Mouse (Mus musculus): Measurements from ENCODE around the gene Ptrh2. TPM values are rescaled to one million over a fixed set of nuclear protein-coding genes. Genes with fewer than 3 reads are reported as not detected.

The Ptrh2 gene
- total and polyA plus RNA-seq, 3 experiments, result 29.8 to 54.5 (median 34.7) TPM

DNA sequence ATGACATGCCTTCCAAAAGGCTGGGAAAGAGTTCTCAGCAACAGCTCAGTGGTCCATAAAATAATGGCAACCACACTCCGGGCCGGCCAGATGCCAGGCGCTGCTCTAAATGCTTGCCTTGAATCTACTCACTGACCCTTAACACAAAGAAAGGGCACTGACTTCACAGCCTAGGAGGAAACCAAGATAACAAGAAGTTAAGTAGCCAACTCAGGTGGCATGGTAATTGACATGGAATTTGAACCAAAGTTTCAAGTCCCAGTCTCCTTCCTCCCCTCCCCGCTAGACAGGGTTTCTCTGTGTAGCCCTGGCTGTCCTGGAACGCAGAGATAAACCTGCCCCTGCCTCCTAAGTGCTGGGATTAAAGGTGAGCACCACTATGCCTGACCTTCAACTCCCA is 4.8 kb upstream of the Ptrh2 start:
- peaks cover 3 to 32% of the 10 kb centered on the region in 2 experiments for H3K36me3 ChIP-seq (replicated peaks in 1 of 2; ENCODE audit: control insufficient read depth in 1 of 2, insufficient read depth in 1 of 2, low read length in 1 of 2)
- DNase-seq (ENCODE audit: extremely low read depth), result no peak
- peaks cover 38% of the 10 kb centered on the region for H3K79me2 ChIP-seq (replicated peaks; ENCODE audit: control insufficient read depth, extremely low read depth, insufficient read depth, poor library complexity, severe bottlenecking)
- dilution Hi-C loops (cut with MboI; ENCODE audit: extremely low pct_ligation_motif_present, extremely low pct_unique_long_range_greater_than_20kb, low sequenced_read_pairs), result no loop called here
- H3K9me3 ChIP-seq (replicated peaks; ENCODE audit: low read length), result no peaks in the 10 kb centered on the region
- H3K4me2 ChIP-seq (ENCODE audit: insufficient read depth, low read depth, poor library complexity, severe bottlenecking), result no peak overlapping the region
- no peak for TF ChIP-seq SIN3A (IDR thresholded peaks at IDR 0.05; ENCODE audit: low read length)
- TF ChIP-seq MXI1 (IDR thresholded peaks at IDR 0.05; ENCODE audit: low read depth, low read length), result no peak
- no peak for TF ChIP-seq ELF1 (IDR thresholded peaks at IDR 0.05; ENCODE audit: low read depth, low read length)
- no peak for TF ChIP-seq NELFE (IDR thresholded peaks at IDR 0.05; ENCODE audit: low read depth, low read length)
- TF ChIP-seq ZMIZ1 (IDR thresholded peaks at IDR 0.05; ENCODE audit: low read depth, low read length), result no peak
- no peak for TF ChIP-seq MYC (IDR thresholded peaks at IDR 0.05; ENCODE audit: low read depth, low read length)
- TF ChIP-seq MAX (IDR thresholded peaks at IDR 0.05; ENCODE audit: low read length), result no peak
- TF ChIP-seq ETS1 (conservative IDR thresholded peaks at IDR 0.05; ENCODE audit: low read depth, low read length), result no peak
- no peak for TF ChIP-seq RAD21 (IDR thresholded peaks at IDR 0.05; ENCODE audit: low read depth, low read length)
- TF ChIP-seq MAZ (IDR thresholded peaks at IDR 0.05; ENCODE audit: low read depth, low read length), result no peak
- TF ChIP-seq JUN (IDR thresholded peaks at IDR 0.05; ENCODE audit: insufficient read depth, low read depth, low read length), result no peak
- no peak for TF ChIP-seq SMC3 (IDR thresholded peaks at IDR 0.05; ENCODE audit: low read depth, low read length)
- TF ChIP-seq EP300 (IDR thresholded peaks at IDR 0.05; ENCODE audit: low read length), result no peak
- no peak for TF ChIP-seq IRF4 (IDR thresholded peaks at IDR 0.05; ENCODE audit: low read depth, low read length)
- TF ChIP-seq NRF1 (IDR thresholded peaks at IDR 0.05; ENCODE audit: low read depth, low read length), result no peak
- in situ Hi-C loops (cut with MboI; ENCODE audit: low pct_ligation_motif_present, low pct_unique_long_range_greater_than_20kb, low sequenced_read_pairs), result no loop called here
- no peak overlapping the region for H3K9ac ChIP-seq (ENCODE audit: insufficient read depth, low read depth)
- no peak overlapping the region for H3K27ac ChIP-seq (ENCODE audit: insufficient read depth, low read depth)
- H3K27me3 ChIP-seq (replicated peaks), result no peaks in the 10 kb centered on the region
- H3K4me3 ChIP-seq (replicated peaks in 1 of 3; ENCODE audit: low read depth in 2 of 3, low read length in 2 of 3, poor library complexity in 1 of 3), result no peak overlapping the region
- peaks cover 4 to 29% of the 10 kb centered on the region in 2 experiments; a peak in 3 of 4 replicates for H3K4me1 ChIP-seq (ENCODE audit: control insufficient read depth in 1 of 2, insufficient read depth in 2 of 2)

DNA sequence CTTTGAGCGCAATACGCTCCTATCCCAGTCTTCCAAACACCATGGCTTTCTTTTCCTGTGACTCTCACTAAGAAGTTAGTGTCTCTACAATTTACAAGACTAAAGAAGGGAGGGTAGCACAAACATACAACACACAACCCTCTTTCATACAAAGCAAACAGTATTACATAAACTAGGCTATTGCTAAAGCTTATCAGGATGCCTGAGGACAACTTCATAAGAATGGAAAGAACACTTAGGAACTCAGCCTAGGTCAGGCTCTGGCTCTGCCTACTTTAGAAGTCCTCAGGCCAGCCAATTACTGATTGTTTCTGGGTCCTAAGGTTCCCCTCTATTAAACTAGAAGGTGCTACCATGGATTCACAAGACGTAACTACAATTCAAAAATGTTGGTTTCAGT is 3.1 kb upstream of the Ptrh2 start:
- no peak for TF ChIP-seq SIN3A (IDR thresholded peaks at IDR 0.05; ENCODE audit: low read length)
- TF ChIP-seq RCOR1 (conservative IDR thresholded peaks at IDR 0.05; ENCODE audit: low read depth, low read length), result no peak
- TF ChIP-seq GABPA (IDR thresholded peaks at IDR 0.05; ENCODE audit: insufficient replicate concordance, low read depth, low read length), result no peak
- no peak for TF ChIP-seq IRF4 (IDR thresholded peaks at IDR 0.05; ENCODE audit: low read depth, low read length)
- TF ChIP-seq NELFE (IDR thresholded peaks at IDR 0.05; ENCODE audit: low read depth, low read length), result no peak
- no peak for TF ChIP-seq E2F4 (IDR thresholded peaks at IDR 0.05; ENCODE audit: insufficient replicate concordance, low read depth, low read length)
- TF ChIP-seq ETS1 (conservative IDR thresholded peaks at IDR 0.05; ENCODE audit: low read depth, low read length), result no peak
- TF ChIP-seq ZKSCAN1 (IDR thresholded peaks at IDR 0.05; ENCODE audit: borderline replicate concordance, low read depth, low read length), result no peak
- no peak for TF ChIP-seq ZC3H11A (IDR thresholded peaks at IDR 0.05; ENCODE audit: low read depth, low read length)
- no peak for TF ChIP-seq MAZ (IDR thresholded peaks at IDR 0.05; ENCODE audit: low read depth, low read length)
- no peak for TF ChIP-seq ZMIZ1 (IDR thresholded peaks at IDR 0.05; ENCODE audit: low read depth, low read length)
- TF ChIP-seq ZNF384 (IDR thresholded peaks at IDR 0.05; ENCODE audit: low read depth, low read length), result no peak
- no peak for TF ChIP-seq HCFC1 (IDR thresholded peaks at IDR 0.05; ENCODE audit: low read depth, low read length)
- TF ChIP-seq NRF1 (IDR thresholded peaks at IDR 0.05; ENCODE audit: low read depth, low read length), result no peak
- TF ChIP-seq MAFK (IDR thresholded peaks at IDR 0.05; ENCODE audit: insufficient replicate concordance, low read length), result no peak
- TF ChIP-seq TBP (conservative IDR thresholded peaks at IDR 0.05; ENCODE audit: low read depth, low read length), result no peak
- no peak for TF ChIP-seq USF1 (IDR thresholded peaks at IDR 0.05; ENCODE audit: low read depth, low read length)
- no peak for TF ChIP-seq UBTF (IDR thresholded peaks at IDR 0.05; ENCODE audit: low read depth, low read length)
- no peak for TF ChIP-seq CHD2 (IDR thresholded peaks at IDR 0.05; ENCODE audit: low read length)
- dilution Hi-C loops (cut with MboI; ENCODE audit: extremely low pct_ligation_motif_present, extremely low pct_unique_long_range_greater_than_20kb, low sequenced_read_pairs) (no loop called here), in situ Hi-C loops (cut with MboI; ENCODE audit: low pct_ligation_motif_present, low pct_unique_long_range_greater_than_20kb, low sequenced_read_pairs) (no loop called here)
- H3K4me1 ChIP-seq (ENCODE audit: control insufficient read depth in 1 of 2, insufficient read depth in 2 of 2), result peaks cover 6 to 40% of the 10 kb centered on the region in 2 experiments; a peak in 3 of 4 replicates
- H3K9me3 ChIP-seq (replicated peaks; ENCODE audit: low read length), result no peaks in the 10 kb centered on the region
- H3K27ac ChIP-seq (ENCODE audit: insufficient read depth, low read depth), result no peak overlapping the region
- H3K36me3 ChIP-seq (replicated peaks in 1 of 2; ENCODE audit: control insufficient read depth in 1 of 2, insufficient read depth in 1 of 2, low read length in 1 of 2), result peaks cover 3 to 34% of the 10 kb centered on the region in 2 experiments
- H3K79me2 ChIP-seq (replicated peaks; ENCODE audit: control insufficient read depth, extremely low read depth, insufficient read depth, poor library complexity, severe bottlenecking), result peaks cover 55% of the 10 kb centered on the region
- H3K9ac ChIP-seq (ENCODE audit: insufficient read depth, low read depth), result no peak overlapping the region
- no peak for DNase-seq (ENCODE audit: extremely low read depth)
- no peaks in the 10 kb centered on the region for H3K27me3 ChIP-seq (replicated peaks)
- H3K4me3 ChIP-seq (replicated peaks in 1 of 3; ENCODE audit: low read depth in 2 of 3, low read length in 2 of 3, poor library complexity in 1 of 3), result no peak overlapping the region
- H3K4me2 ChIP-seq (ENCODE audit: insufficient read depth, low read depth, poor library complexity, severe bottlenecking), result no peak overlapping the region

Measured in CH12.LX (cell line).